Mouse (Mus musculus) midbrain, postnatal 0 days (tissue): Measurements from ENCODE around the gene Bbx. TPM values are rescaled to one million over a fixed set of nuclear protein-coding genes. Genes with fewer than 3 reads are reported as not detected.

Source experiments
- ATAC-seq: fragments of 200-750 bp; cut with Nextera tagmentation; 2 replicates; pipeline ENCODE4 v1.8.0; 2017; ENCODE audit warnings: moderate number of reproducible peaks, mild to moderate bottlenecking, moderate TSS enrichment, moderate library complexity; ENCODE audit not compliant: low FRiP score
- DNase-seq: peaks from one replicate; pipeline ENCODE4 v3.0.0-alpha.2; 2015; ENCODE audit warnings: low spot score
- H3K27ac ChIP-seq: fragments of 300-500 bp; sonication (generic); 2 replicates; pipeline ENCODE4 v1.5.1; 2014; ENCODE audit warnings: low read depth, mild to moderate bottlenecking, low read length, mixed read lengths
- H3K27me3 ChIP-seq: fragments of 300-500 bp; sonication (generic); 2 replicates; pipeline ENCODE4 v1.6.1; 2014; ENCODE audit warnings: low read length, control low read depth, mixed read lengths; ENCODE audit not compliant: insufficient read depth
- H3K36me3 ChIP-seq: fragments of 300-500 bp; sonication (generic); 2 replicates; pipeline ENCODE4 v1.6.1; 2014; ENCODE audit warnings: low read length, control low read depth, mixed read lengths; ENCODE audit not compliant: insufficient read depth
- H3K4me1 ChIP-seq: fragments of 300-500 bp; sonication (generic); 2 replicates; pipeline ENCODE4 v1.6.1; 2014; ENCODE audit warnings: mild to moderate bottlenecking, control low read depth, antibody characterized with exemption, low read length, mixed read lengths; ENCODE audit not compliant: insufficient read depth
- H3K4me2 ChIP-seq: fragments of 300-500 bp; sonication (generic); 2 replicates; pipeline ENCODE4 v1.6.1; 2014; ENCODE audit warnings: low read depth, mild to moderate bottlenecking, low read length, mixed read lengths; ENCODE audit not compliant: poor library complexity, severe bottlenecking
- H3K4me3 ChIP-seq: fragments of 300-500 bp; sonication (generic); 2 replicates; pipeline ENCODE4 v1.5.1; 2014; ENCODE audit warnings: low read depth, mild to moderate bottlenecking, low read length, moderate library complexity
- H3K9ac ChIP-seq: fragments of 300-500 bp; sonication (generic); replicated peaks from 2 replicates; pipeline ENCODE4 v1.6.1; 2014; ENCODE audit warnings: mild to moderate bottlenecking, low read length, moderate library complexity, mixed read lengths; ENCODE audit not compliant: poor library complexity, severe bottlenecking
- H3K9me3 ChIP-seq: fragments of 300-500 bp; sonication (generic); 2 replicates; pipeline ENCODE4 v1.6.1; 2016; ENCODE audit warnings: low read length, control low read depth
- CTCF ChIP-seq: IDR thresholded peaks from 2 replicates; pipeline ENCODE4 v1.5.1; 2016; ENCODE audit warnings: antibody characterized with exemption, mild to moderate bottlenecking
- WGBS: fragments of 180-500 bp; shearing (Covaris S2); extraction: QIAGEN DNeasy Blood & Tissue Kit; methylation state at CpG from one replicate; pipeline ENCODE4 v1.1.7; 2014; 5-methylcytosine and 5-hydroxymethylcytosine counted together
- polyA plus RNA-seq: library from polyadenylated mRNA; unstranded; fragments of >200 nt; fragmentation: Nextera tagmentation; extraction: Ambion mirVana; gene quantifications from 2 replicates; pipeline ENCODE4 v1.2.1, GENCODE M21; 2015
- total RNA-seq: library from RNA; depleted of rRNA; stranded (reverse); fragments of >200 nt; gene quantifications from 2 replicates; pipeline ENCODE4 v1.2.3, GENCODE M21; 2014

The Bbx gene
- total and polyA plus RNA-seq, 2 experiments from 2014 or later: 10.7 to 11.8 TPM

GRCm38 (mm10) chr16:50459146-50459545, 27.0 kb upstream of the Bbx start:
- H3K4me1 ChIP-seq: no peaks in the 10 kb centered on the region
- H3K27ac ChIP-seq: no peak overlapping the region
- no peak for ATAC-seq
- H3K9me3 ChIP-seq: no peaks in the 10 kb centered on the region
- no peaks in the 10 kb centered on the region for H3K27me3 ChIP-seq
- no peaks in the 10 kb centered on the region for H3K36me3 ChIP-seq
- H3K4me2 ChIP-seq: no peak overlapping the region
- WGBS: 38% methylated on average over 3 of the region's 3 CpGs
- no peak overlapping the region for H3K4me3 ChIP-seq
- no peak for TF ChIP-seq CTCF
- DNase-seq: no peak
- no peak overlapping the region for H3K9ac ChIP-seq

- 74% methylated on average over 1 of the region's 1 CpGs for WGBS
- no peak overlapping the region for H3K9ac ChIP-seq
- no peak for ATAC-seq
These were observed 23.9 kb upstream of the Bbx start for GRCm38 (mm10) chr16:50456053-50456452.

DNA sequence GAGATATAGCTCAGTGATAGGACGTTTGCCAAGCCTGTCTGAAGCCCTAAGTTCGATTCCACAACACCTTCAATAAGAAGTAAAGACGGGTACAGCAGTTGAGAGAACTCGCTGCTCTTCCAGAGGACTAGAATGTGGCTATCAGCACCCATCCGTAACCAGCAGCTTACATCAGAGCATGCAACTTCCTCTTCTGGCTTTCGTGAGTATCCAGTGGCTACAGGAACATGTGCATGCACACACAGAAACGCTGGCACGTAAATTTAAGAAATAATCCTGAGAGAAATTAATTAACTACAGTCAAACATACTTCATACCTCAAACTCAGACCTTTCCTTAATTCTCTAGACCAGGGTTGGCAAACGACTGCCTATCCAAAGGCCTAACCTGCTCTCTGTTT, 16.9 kb upstream of the Bbx start:
- no peaks in the 10 kb centered on the region for H3K36me3 ChIP-seq
- no peak overlapping the region for H3K4me3 ChIP-seq
- ATAC-seq (no peak), DNase-seq (no peak)
- no peak overlapping the region for H3K9ac ChIP-seq
- no peaks in the 10 kb centered on the region for H3K9me3 ChIP-seq
- H3K27me3 ChIP-seq: no peaks in the 10 kb centered on the region
- no peaks in the 10 kb centered on the region for H3K4me1 ChIP-seq
- no peak overlapping the region for H3K4me2 ChIP-seq
- TF ChIP-seq CTCF: no peak
- 86% methylated on average over 9 of the region's 9 CpGs for WGBS
- no peak overlapping the region for H3K27ac ChIP-seq

More at GRCm38 (mm10) chr16:50456053-50456452, 23.9 kb upstream of the Bbx start:
- no peak for TF ChIP-seq CTCF
- no peaks in the 10 kb centered on the region for H3K9me3 ChIP-seq
- no peak for DNase-seq
- no peak overlapping the region for H3K27ac ChIP-seq
- H3K4me3 ChIP-seq: no peak overlapping the region
- no peaks in the 10 kb centered on the region for H3K36me3 ChIP-seq
- H3K4me1 ChIP-seq: no peaks in the 10 kb centered on the region
- no peaks in the 10 kb centered on the region for H3K27me3 ChIP-seq
- H3K4me2 ChIP-seq: no peak overlapping the region

DNA sequence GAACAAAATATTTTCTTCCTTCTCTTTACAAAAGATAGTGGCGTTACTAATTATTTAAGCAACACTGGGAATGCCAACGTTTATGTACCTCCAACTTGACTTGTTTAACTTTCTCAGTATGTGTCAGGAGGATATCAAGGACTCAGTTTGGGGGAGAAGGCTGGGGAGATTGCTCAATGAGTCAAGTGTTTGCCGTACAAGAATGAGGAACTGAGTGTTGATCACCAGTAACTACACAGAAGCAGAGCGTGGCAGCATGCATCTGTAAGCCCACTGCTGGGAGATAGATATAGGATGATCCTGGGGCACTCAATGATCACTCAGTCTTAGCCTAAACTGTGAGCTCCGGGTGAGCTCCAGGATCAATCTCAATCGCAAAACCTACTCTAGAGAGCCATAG, 12.8 kb upstream of the Bbx start:
- Histone ChIP-seq H3K9ac (no peak overlapping the region), H3K9me3 (no peaks in the 10 kb centered on the region), H3K27me3 (no peaks in the 10 kb centered on the region), H3K4me2 (no peak overlapping the region), H3K4me3 (no peak overlapping the region), H3K4me1 (no peaks in the 10 kb centered on the region), H3K36me3 (no peaks in the 10 kb centered on the region), H3K27ac (no peak overlapping the region)
- TF ChIP-seq CTCF: no peak
- DNase-seq: no peak
- WGBS: 90% methylated on average over 6 of the region's 6 CpGs
- no peak for ATAC-seq

GRCm38 (mm10) chr16:50438816-50439215, 6.6 kb upstream of the Bbx start:
- H3K27me3 ChIP-seq: no peaks in the 10 kb centered on the region
- H3K27ac ChIP-seq: no peak overlapping the region
- H3K36me3 ChIP-seq: no peaks in the 10 kb centered on the region
- TF ChIP-seq CTCF: no peak
- no peaks in the 10 kb centered on the region for H3K9me3 ChIP-seq
- H3K4me3 ChIP-seq: no peak overlapping the region
- H3K9ac ChIP-seq: no peak overlapping the region
- H3K4me1 ChIP-seq: no peaks in the 10 kb centered on the region
- ATAC-seq (no peak), DNase-seq (no peak)
- WGBS: 90% methylated on average over 3 of the region's 3 CpGs
- no peak overlapping the region for H3K4me2 ChIP-seq

DNA sequence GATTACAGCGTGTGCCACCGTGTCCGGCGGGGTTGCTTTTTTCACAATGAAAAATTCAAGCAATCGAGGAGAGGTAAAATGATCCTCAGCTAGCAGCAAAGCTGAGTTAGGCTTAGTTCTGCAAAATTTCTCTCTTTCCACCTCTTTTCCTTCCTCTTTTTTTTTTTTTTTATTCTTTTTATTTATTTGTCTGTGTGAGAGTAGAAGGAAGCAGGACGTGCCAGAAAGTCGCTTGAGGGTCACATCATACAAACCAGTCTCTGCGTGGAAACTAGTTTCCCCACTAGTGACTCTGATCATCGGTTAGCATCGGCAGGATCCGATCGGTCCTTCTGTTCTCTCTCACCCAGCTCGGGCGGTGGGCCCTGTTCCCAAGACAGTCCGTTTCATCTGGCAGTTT, 5.6 kb upstream of the Bbx start:
- ATAC-seq (no peak), DNase-seq (no peak)
- H3K36me3 ChIP-seq: no peaks in the 10 kb centered on the region
- no peak overlapping the region for H3K27ac ChIP-seq
- H3K9me3 ChIP-seq: no peaks in the 10 kb centered on the region
- no peak overlapping the region for H3K4me3 ChIP-seq
- 84% methylated on average over 15 of the region's 15 CpGs for WGBS
- no peak overlapping the region for H3K9ac ChIP-seq
- H3K4me1 ChIP-seq: no peaks in the 10 kb centered on the region
- H3K27me3 ChIP-seq: no peaks in the 10 kb centered on the region
- no peak for TF ChIP-seq CTCF
- H3K4me2 ChIP-seq: no peak overlapping the region
